Mouse (Mus musculus) A20 (cell line): Measurements from ENCODE around the gene Tmprss4.
A peak's percentile ranks its signal among the peaks of the same experiment; 100 is the strongest.

Source experiments
- DNase-seq: peaks from one replicate; pipeline ENCODE4 v3.0.0-alpha.2; 2011; ENCODE audit warnings: low read depth, low spot score

The Tmprss4 gene

GRCm38 (mm10) chr9:45138191-45139032 is 65.5 kb downstream of the Tmprss4 start, which contains the start of gene Scn4b:
Gene Scn4b (plus strand): TSS chr9:45138395.
- no peak for DNase-seq

- no peak for DNase-seq
Observed at GRCm38 (mm10) chr9:45136442-45137169, 67.3 kb downstream of the Tmprss4 start.

GRCm38 (mm10) chr9:45133484-45134310 is 70.2 kb downstream of the Tmprss4 start:
- DNase-seq, result peak; percentile 71

GRCm38 (mm10) chr9:45130119-45130518 is 73.8 kb downstream of the Tmprss4 start:
- no peak for DNase-seq

GRCm38 (mm10) chr9:45126941-45127340 is 77.0 kb downstream of the Tmprss4 start:
- DNase-seq, result peak; percentile 44

GRCm38 (mm10) chr9:45125211-45125610 is 78.7 kb downstream of the Tmprss4 start:
- no peak for DNase-seq
